Mouse (Mus musculus): Measurements from ENCODE around the gene C2cd2l. TPM values are rescaled to one million over a fixed set of nuclear protein-coding genes. Genes with fewer than 3 reads are reported as not detected.
A peak's percentile ranks its signal among the peaks of the same experiment; 100 is the strongest.
"Not testable (repeated sequence)": the region's sequence is repeated elsewhere in the genome, so short reads cannot be mapped to it uniquely, and the experiment has no call there.

The C2cd2l gene
- 7.4 and 7.5 TPM in 2 replicates for polyA plus RNA-seq (2015; fragmentation: Nextera tagmentation; extraction: Ambion mirVana)

DNA sequence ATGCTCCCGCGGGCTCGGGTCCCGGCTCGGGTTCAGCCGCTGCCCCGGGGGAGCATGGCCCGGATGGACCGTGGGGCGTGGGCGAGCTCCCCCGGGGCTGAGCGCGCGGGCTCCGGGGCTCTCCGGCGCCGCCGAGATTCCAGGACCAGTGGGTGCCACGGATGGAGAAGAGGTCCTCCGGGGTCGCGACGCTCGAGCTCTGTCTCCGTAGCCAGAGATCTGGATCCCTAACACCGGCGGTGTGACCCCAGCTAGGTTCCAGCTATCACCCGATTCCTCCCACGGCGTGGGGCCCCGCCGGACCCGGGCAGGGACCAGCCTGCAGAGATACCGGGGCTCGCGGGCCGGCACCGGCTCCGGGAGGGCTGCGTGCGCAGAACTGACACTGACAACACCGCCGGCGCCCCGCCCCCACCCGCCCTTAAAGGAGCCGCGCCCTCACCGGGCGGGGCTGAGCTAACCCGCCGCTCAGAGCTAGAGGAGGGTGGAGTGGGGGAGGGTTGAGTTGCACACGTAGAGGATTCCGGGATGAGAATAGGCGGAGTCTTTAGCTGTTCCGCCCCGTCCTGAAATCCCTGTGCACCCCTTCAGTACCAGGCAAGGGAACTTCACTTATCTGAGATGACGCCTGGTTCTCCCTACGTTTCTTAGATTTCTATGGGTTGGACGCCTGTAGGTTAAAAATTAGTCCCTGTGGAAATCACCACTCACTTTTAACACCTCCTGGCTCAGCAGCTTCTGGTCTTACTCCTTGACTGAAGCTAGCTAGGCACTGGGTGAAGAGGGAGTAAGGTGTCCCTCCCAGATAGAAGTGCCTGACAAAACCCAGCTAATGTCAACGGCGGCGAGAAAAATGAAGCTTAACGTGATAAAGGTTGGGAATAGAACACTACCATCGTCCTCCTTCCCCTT, at the start of gene C2cd2l:
Gene C2cd2l, minus strand, starts transcription at position 399 of the 912 bp plus-strand sequence.
- DNase-seq (ENCODE audit: low spot score) = peak; percentile 96
- Histone ChIP-seq H3K4me3 (ENCODE audit: low read depth, low read length) (peak within 1 kb of the TSS; percentile 92), H3K4me1 (replicated peaks; ENCODE audit: control insufficient read depth, insufficient read depth) (no peaks in the 10 kb centered on the region; the same call in none of the 2 replicates), H3K36me3 (ENCODE audit: control insufficient read depth, insufficient read depth, low read length) (peaks cover 15% of the 10 kb centered on the region; the same call in 1 of the 2 replicates), H3K27ac (replicated peaks) (peak within 1 kb of the TSS; percentile 84), H3K9me3 (ENCODE audit: control insufficient read depth, low read length) (no peaks in the 10 kb centered on the region), H3K27me3 (ENCODE audit: control insufficient read depth, insufficient read depth, low read length) (no peaks in the 10 kb centered on the region), H3K9ac (ENCODE audit: low read length) (peak within 1 kb of the TSS; percentile 86), H3K4me2 (replicated peaks; ENCODE audit: low read depth) (peak within 1 kb of the TSS; percentile 97)
- WGBS = under 1% methylated on average over 67 of the region's 67 CpGs
- TF ChIP-seq CTCF (IDR thresholded peaks at IDR 0.05; ENCODE audit: low read depth) (no peak), EP300 (optimal IDR thresholded peaks at IDR 0.05) (no peak)
- peak; percentile 99 for ATAC-seq (ENCODE audit: low FRiP score, low TSS enrichment)

DNA sequence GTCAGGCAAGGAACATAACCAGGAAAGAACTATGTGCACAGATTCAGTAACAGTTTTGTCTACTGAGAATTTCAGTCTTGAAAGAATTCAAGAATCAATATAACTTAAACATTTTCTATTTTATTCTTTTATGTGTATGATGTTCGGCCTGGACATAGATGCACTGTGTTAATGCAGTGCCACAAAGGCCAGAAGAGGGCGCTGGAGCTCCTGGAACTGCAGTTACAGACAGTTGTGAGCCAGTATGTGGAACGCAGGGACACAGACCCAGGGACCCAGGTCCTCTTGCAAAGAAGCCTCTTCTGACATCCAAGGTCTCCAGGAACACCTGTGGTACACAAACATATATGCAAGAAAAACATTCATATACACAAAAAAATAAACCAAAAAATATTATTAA, 44.4 kb upstream of the C2cd2l start:
- no peaks in the 10 kb centered on the region for H3K9me3 ChIP-seq (ENCODE audit: control insufficient read depth, low read length)
- ATAC-seq (ENCODE audit: low FRiP score, low TSS enrichment) (no peak), DNase-seq (ENCODE audit: low spot score) (no peak)
- H3K4me2 ChIP-seq (replicated peaks; ENCODE audit: low read depth) = no peak overlapping the region
- TF ChIP-seq CTCF (IDR thresholded peaks at IDR 0.05; ENCODE audit: low read depth) (peak; percentile 57), EP300 (optimal IDR thresholded peaks at IDR 0.05) (no peak)
- no peaks in the 10 kb centered on the region for H3K36me3 ChIP-seq (ENCODE audit: control insufficient read depth, insufficient read depth, low read length)
- H3K9ac ChIP-seq (ENCODE audit: low read length) = no peak overlapping the region
- no peaks in the 10 kb centered on the region for H3K27me3 ChIP-seq (ENCODE audit: control insufficient read depth, insufficient read depth, low read length)
- H3K4me3 ChIP-seq (ENCODE audit: low read depth, low read length) = no peak overlapping the region
- H3K4me1 ChIP-seq (replicated peaks; ENCODE audit: control insufficient read depth, insufficient read depth) = no peaks in the 10 kb centered on the region
- WGBS = 55% methylated on average over 3 of the region's 3 CpGs
- no peak overlapping the region for H3K27ac ChIP-seq (replicated peaks)

DNA sequence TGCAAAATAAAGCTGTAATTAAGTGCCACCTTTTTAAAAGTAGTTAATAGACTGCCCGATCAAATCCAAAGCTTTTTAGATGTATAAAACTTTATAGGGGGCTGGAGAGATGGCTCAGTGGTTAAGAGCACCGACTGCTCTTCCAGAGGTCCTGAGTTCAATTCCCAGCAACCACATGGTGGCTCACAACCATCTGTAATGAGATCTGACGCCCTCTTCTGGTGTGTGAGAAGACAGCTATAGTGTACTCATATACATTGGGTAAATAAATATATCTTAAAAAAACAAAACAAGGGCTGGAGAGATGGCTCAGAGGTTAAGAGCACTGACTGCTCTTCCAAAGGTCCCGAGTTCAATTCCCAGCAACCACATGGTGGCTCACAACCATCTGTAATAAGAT, 41.8 kb upstream of the C2cd2l start:
- Histone ChIP-seq H3K4me3 (ENCODE audit: low read depth, low read length) (peak overlapping the region; percentile 77; the same call in 1 of the 2 replicates), H3K27ac (replicated peaks) (0 out of 2 replicates have a peak overlapping the region, but pooled peaks have one; percentile 6), H3K4me2 (replicated peaks; ENCODE audit: low read depth) (peak overlapping the region; percentile 76), H3K36me3 (ENCODE audit: control insufficient read depth, insufficient read depth, low read length) (peaks cover 12% of the 10 kb centered on the region)
- DNase-seq (ENCODE audit: low spot score); H3K4me1 ChIP-seq (replicated peaks; ENCODE audit: control insufficient read depth, insufficient read depth); H3K27me3 ChIP-seq (ENCODE audit: control insufficient read depth, insufficient read depth, low read length); H3K9ac ChIP-seq (ENCODE audit: low read length); H3K9me3 ChIP-seq (ENCODE audit: control insufficient read depth, low read length): not testable (repeated sequence)
- 45% methylated on average over 4 of the region's 4 CpGs for WGBS
- ATAC-seq (ENCODE audit: low FRiP score, low TSS enrichment) = 0 out of 2 replicates have a peak, but pooled peaks have one; percentile 28

DNA sequence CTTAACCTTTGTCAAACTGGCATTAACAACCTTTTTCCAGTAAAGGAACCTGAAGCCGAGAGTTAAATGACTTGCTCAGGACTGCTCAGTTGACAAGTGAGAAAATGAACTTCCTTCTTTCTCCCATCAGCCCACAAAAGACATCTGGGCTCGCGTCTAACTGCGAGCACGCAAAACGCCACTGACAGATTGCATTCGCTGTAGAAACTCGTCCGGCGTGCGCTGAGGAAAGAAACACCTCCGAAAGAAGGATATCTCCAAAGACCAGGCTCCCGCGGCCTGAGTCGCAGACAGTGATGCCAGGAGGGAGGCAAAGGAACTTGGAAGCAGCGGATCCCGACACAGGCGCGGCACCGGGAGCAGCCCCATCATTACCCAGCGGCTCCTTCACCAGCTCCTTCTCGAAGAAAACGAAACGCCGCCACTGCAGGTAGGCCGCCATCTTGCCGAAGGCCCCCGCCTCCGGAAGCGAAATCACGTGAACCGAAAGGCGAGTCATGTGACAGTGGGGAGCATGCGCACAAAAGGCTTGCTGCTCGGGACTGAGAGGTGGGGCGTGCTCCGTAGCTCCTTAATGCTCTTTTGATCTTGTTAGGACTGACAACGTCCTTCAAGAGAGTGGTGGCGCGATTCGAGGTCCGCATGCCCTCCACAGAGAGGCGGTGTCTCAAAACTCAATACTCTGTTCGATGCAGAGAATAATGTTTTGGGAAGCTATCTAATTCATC, 41.3 kb upstream of the C2cd2l start, which contains the start of gene Vps11:
Gene Vps11, minus strand, starts transcription at position 481 of the 728 bp plus-strand sequence.
- Histone ChIP-seq H3K9me3 (ENCODE audit: control insufficient read depth, low read length) (no peaks in the 10 kb centered on the region), H3K27ac (replicated peaks) (peak within 1 kb of the TSS; percentile 67), H3K4me2 (replicated peaks; ENCODE audit: low read depth) (peak within 1 kb of the TSS; percentile 76), H3K4me3 (ENCODE audit: low read depth, low read length) (peak within 1 kb of the TSS; percentile 77), H3K27me3 (ENCODE audit: control insufficient read depth, insufficient read depth, low read length) (no peaks in the 10 kb centered on the region), H3K36me3 (ENCODE audit: control insufficient read depth, insufficient read depth, low read length) (peaks cover 17% of the 10 kb centered on the region), H3K4me1 (replicated peaks; ENCODE audit: control insufficient read depth, insufficient read depth) (no peaks in the 10 kb centered on the region), H3K9ac (ENCODE audit: low read length) (peak within 1 kb of the TSS; percentile 88)
- ATAC-seq (ENCODE audit: low FRiP score, low TSS enrichment) = peak; percentile 92
- peak; percentile 96 for DNase-seq (ENCODE audit: low spot score)
- TF ChIP-seq CTCF (IDR thresholded peaks at IDR 0.05; ENCODE audit: low read depth) (peak; percentile 27; the same call in 1 of the 2 replicates), EP300 (optimal IDR thresholded peaks at IDR 0.05) (no peak)
- under 1% methylated on average over 44 of the region's 44 CpGs for WGBS

DNA sequence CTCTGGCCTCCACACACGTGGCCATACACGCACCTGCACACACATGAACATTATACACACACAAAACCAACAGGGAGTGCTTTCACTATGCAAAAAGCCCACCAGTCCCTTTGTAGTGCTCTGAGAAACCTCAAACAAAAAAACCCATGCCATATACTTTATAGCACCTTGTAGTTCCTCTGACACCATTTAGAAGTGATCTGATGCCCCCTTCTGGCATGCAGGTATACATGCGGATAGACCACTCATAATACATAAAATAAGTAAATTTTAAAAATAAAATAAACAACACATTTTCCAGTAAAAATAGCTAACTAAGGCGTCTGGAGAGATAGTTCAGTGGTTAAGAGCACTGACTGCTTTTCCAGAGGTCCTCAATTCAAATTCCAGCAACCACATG, 37.1 kb upstream of the C2cd2l start:
- Histone ChIP-seq H3K9ac (ENCODE audit: low read length) (no peak overlapping the region), H3K4me2 (replicated peaks; ENCODE audit: low read depth) (no peak overlapping the region), H3K36me3 (ENCODE audit: control insufficient read depth, insufficient read depth, low read length) (peaks cover 45% of the 10 kb centered on the region), H3K9me3 (ENCODE audit: control insufficient read depth, low read length) (no peaks in the 10 kb centered on the region), H3K27ac (replicated peaks) (no peak overlapping the region), H3K4me1 (replicated peaks; ENCODE audit: control insufficient read depth, insufficient read depth) (no peaks in the 10 kb centered on the region), H3K4me3 (ENCODE audit: low read depth, low read length) (no peak overlapping the region), H3K27me3 (ENCODE audit: control insufficient read depth, insufficient read depth, low read length) (no peaks in the 10 kb centered on the region)
- no peak for DNase-seq (ENCODE audit: low spot score)
- 69% methylated on average over 4 of the region's 4 CpGs for WGBS
- TF ChIP-seq CTCF (IDR thresholded peaks at IDR 0.05; ENCODE audit: low read depth) = peak; percentile 72
- TF ChIP-seq EP300 (optimal IDR thresholded peaks at IDR 0.05) = no peak
- ATAC-seq (ENCODE audit: low FRiP score, low TSS enrichment) = no peak

Measured in stomach, postnatal 0 days (tissue).